Mouse (Mus musculus) splenic B cell, adult 2 months (primary cell): ENCODE data around the gene Mcu.

Experiments used
- DNase-seq: peaks from one replicate; pipeline ENCODE4 v3.0.0-alpha.2; 2011; ENCODE audit warnings: low read depth, low spot score
- H3K27me3 ChIP-seq: 2 replicates; pipeline ENCODE4 v1.6.1; 2012; ENCODE audit warnings: mild to moderate bottlenecking, low read length, moderate library complexity, mixed read lengths; ENCODE audit not compliant: control insufficient read depth, poor library complexity, insufficient read depth, severe bottlenecking
- H3K36me3 ChIP-seq: 2 replicates; pipeline ENCODE4 v1.6.1; 2012; ENCODE audit warnings: mild to moderate bottlenecking, low read length, moderate library complexity, mixed read lengths; ENCODE audit not compliant: control insufficient read depth, poor library complexity, insufficient read depth, severe bottlenecking

The Mcu gene

GRCm38 (mm10) chr10:59616522-59616921 lies at the start of gene Mcu:
Gene Mcu (minus strand): TSS chr10:59616692.
- H3K36me3 ChIP-seq: no peaks in the 10 kb centered on the region
- no peaks in the 10 kb centered on the region for H3K27me3 ChIP-seq
- DNase-seq: peak; percentile 93

- no peak for DNase-seq
- Histone ChIP-seq H3K36me3 (no peaks in the 10 kb centered on the region), H3K27me3 (no peaks in the 10 kb centered on the region)
These were observed 49.2 kb upstream of the Mcu start for GRCm38 (mm10) chr10:59665503-59666291.

GRCm38 (mm10) chr10:59664765-59665164 lies 48.3 kb upstream of the Mcu start:
- no peaks in the 10 kb centered on the region for H3K27me3 ChIP-seq
- no peaks in the 10 kb centered on the region for H3K36me3 ChIP-seq
- no peak for DNase-seq

- H3K36me3 ChIP-seq: no peaks in the 10 kb centered on the region
- no peaks in the 10 kb centered on the region for H3K27me3 ChIP-seq
- DNase-seq: no peak
These were observed 40.3 kb upstream of the Mcu start for GRCm38 (mm10) chr10:59656799-59657198.

GRCm38 (mm10) chr10:59646821-59647378 lies 30.4 kb upstream of the Mcu start:
- no peaks in the 10 kb centered on the region for H3K36me3 ChIP-seq
- DNase-seq: no peak
- no peaks in the 10 kb centered on the region for H3K27me3 ChIP-seq

- DNase-seq: no peak
- H3K36me3 ChIP-seq: no peaks in the 10 kb centered on the region
- H3K27me3 ChIP-seq: no peaks in the 10 kb centered on the region
These were observed 28.7 kb upstream of the Mcu start for GRCm38 (mm10) chr10:59645153-59645552.

GRCm38 (mm10) chr10:59644710-59645109 lies 28.2 kb upstream of the Mcu start:
- DNase-seq: no peak
- Histone ChIP-seq H3K27me3 (no peaks in the 10 kb centered on the region), H3K36me3 (no peaks in the 10 kb centered on the region)

- DNase-seq: no peak
- Histone ChIP-seq H3K27me3 (no peaks in the 10 kb centered on the region), H3K36me3 (no peaks in the 10 kb centered on the region)
These were observed 27.2 kb upstream of the Mcu start for GRCm38 (mm10) chr10:59643645-59644044.

GRCm38 (mm10) chr10:59642659-59643377 lies 26.3 kb upstream of the Mcu start:
- Histone ChIP-seq H3K36me3 (no peaks in the 10 kb centered on the region), H3K27me3 (no peaks in the 10 kb centered on the region)
- DNase-seq: no peak

GRCm38 (mm10) chr10:59638576-59638975 lies 22.1 kb upstream of the Mcu start:
- Histone ChIP-seq H3K27me3 (no peaks in the 10 kb centered on the region), H3K36me3 (no peaks in the 10 kb centered on the region)
- no peak for DNase-seq

GRCm38 (mm10) chr10:59637596-59638124 lies 21.2 kb upstream of the Mcu start:
- no peaks in the 10 kb centered on the region for H3K36me3 ChIP-seq
- no peak for DNase-seq
- H3K27me3 ChIP-seq: no peaks in the 10 kb centered on the region

GRCm38 (mm10) chr10:59636751-59637533 lies 20.4 kb upstream of the Mcu start:
- peak; percentile 44 for DNase-seq
- H3K36me3 ChIP-seq: no peaks in the 10 kb centered on the region
- H3K27me3 ChIP-seq: no peaks in the 10 kb centered on the region

GRCm38 (mm10) chr10:59636048-59636447 lies 19.6 kb upstream of the Mcu start:
- no peaks in the 10 kb centered on the region for H3K27me3 ChIP-seq

GRCm38 (mm10) chr10:59629506-59629782 lies 13.0 kb upstream of the Mcu start:
- no peaks in the 10 kb centered on the region for H3K27me3 ChIP-seq
- no peaks in the 10 kb centered on the region for H3K36me3 ChIP-seq
- DNase-seq: no peak

More at GRCm38 (mm10) chr10:59636048-59636447, 19.6 kb upstream of the Mcu start:
- no peak for DNase-seq
- H3K36me3 ChIP-seq: no peaks in the 10 kb centered on the region
